Mouse (Mus musculus): ENCODE measurements at regions not wholly inside any gene's neighbourhood (a gene's known extent, or its start where the extent isn't known, plus 50 kb on each side); places are given as distances from the start of the nearest gene placed in this dataset.
"Not testable (repeated sequence)": the region's sequence is repeated elsewhere in the genome, so short reads cannot be mapped to it uniquely, and the experiment has no call there.

DNA sequence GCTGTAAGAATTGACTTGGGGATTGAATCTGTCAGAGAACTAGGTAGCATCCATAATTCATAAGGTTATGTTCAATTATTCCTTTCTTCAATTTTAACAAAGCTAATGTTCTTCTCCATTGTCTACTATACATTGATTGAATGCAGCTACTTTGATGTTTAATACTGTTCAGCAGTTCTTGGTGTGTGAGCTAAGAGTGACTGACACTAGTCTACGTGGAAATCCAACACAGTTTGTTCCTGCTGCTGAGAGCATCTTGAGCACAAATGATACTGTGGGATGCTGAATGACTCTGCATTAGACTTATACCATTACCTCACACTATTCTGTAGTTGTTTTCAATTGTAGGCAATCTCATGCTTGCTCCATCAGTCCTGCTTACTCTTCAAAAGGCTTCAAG, 249.4 kb upstream of the Akr1e1 start:
- no peak for ATAC-seq (ENCODE audit: poor library complexity, severe bottlenecking)

DNA sequence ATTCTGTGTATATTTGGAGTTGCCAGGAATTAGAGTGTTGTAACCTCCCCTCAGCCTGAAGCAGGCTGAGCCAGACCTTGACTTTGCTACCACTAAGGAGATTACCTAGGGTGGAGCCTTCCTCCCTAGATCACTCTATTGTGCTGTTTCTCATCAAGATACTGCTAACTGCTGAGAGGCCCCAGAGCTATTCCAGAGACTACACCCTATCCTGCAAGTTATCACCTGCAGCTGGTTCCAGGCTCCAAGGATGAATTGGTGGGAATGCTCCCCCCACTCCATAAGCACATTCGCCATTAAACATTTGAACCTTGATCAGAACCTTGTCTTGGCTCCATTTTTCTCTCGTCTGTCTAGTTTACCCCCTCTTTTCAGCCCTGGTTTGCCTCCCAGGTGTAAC, 230.5 kb upstream of the Akr1e1 start:
- not testable (repeated sequence) for ATAC-seq (ENCODE audit: poor library complexity, severe bottlenecking)

DNA sequence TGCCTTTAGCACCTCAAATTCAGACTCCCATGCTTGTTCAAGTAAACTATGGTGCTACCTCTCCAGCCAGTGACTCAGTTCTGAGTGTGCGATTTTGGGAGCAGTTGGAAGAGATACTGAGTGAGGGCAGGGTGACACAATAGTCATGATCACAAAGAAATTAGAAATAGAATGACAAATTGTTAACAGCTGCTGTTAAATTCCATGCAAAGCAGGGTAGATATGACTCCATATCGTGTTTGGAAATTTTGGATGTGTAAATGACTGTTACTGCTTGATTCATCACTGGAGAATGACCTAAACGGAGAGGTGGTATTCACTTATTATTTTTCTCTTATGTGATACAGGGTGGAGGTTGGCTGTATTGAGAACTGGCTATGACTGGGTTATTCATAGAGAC, 217.8 kb upstream of the Akr1e1 start:
- ATAC-seq (ENCODE audit: poor library complexity, severe bottlenecking) = no peak

GRCm38 (mm10) chr13:4825749-4826148, 216.8 kb upstream of the Akr1e1 start:
- ATAC-seq (ENCODE audit: poor library complexity, severe bottlenecking) = not testable (repeated sequence)

- ATAC-seq (ENCODE audit: poor library complexity, severe bottlenecking) = no peak
These were observed 197.9 kb upstream of the Akr1e1 start for GRCm38 (mm10) chr13:4806876-4807275.

- no peak for ATAC-seq (ENCODE audit: poor library complexity, severe bottlenecking)
These were observed 191.7 kb upstream of the Akr1e1 start for GRCm38 (mm10) chr13:4800666-4801065.

DNA sequence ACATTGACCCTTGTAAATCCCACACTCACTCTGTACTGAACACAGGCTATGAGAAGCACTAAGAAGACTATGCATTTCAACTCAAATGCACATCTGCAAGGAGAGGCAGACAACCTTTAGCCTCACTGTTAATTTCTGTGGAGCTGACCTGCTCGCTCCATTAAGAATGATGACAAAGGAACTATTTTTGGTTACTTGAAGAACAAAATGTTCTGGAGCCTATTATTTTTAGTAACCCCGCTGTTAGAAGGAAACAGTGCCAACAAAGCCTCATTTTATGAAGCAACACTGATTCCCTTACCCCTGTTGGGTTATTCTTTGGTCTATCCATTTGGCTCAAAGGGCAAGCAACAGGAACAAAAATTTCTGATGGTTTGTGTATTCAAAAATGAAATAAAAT, 182.2 kb upstream of the Akr1e1 start:
- ATAC-seq (ENCODE audit: poor library complexity, severe bottlenecking) = no peak

GRCm38 (mm10) chr13:4790414-4790813, 181.4 kb upstream of the Akr1e1 start:
- peak; percentile 96 for ATAC-seq (ENCODE audit: poor library complexity, severe bottlenecking)

DNA sequence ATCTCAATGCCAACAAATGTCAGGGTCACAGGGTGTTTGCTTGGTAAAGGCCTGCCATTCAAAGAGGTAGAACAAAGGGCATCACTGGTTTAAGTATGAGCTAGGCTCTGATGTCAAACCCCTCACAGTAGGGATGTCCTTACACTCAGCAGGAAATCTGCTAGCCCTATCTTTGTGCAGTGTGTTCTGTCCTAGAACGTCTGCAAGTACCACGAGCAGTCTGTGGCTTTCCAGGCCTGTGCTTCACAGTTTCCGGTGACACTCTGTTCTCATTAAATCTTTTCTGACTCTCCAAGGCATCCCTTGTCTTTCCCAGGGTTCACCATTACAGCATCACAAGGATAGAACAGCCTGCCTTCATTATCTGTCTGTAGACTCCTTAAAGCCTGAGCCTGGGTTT, 174.3 kb upstream of the Akr1e1 start:
- no peak for ATAC-seq (ENCODE audit: poor library complexity, severe bottlenecking)

DNA sequence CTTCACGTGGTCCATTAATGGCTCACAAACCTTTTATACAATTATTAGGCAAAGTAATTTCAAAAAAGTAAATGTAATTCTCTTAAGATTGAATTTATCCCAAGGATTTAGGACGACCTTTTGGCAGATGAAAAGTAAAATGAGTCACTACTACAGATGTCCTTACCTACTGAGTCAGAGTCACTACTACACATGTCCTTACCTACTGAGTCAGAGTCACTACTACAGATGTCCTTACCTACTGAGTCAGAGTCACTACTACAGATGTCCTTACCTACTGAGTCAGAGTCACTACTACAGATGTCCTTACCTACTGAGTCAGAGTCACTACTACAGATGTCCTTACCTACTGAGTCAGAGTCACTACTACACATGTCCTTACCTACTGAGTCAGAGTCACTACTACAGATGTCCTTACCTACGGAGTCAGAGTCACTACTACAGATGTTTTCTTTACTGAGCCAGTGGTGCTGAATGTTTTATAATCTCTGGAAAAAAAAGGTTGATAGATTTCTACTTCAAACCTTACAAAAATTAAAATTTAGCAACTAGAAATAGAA, 169.4 kb upstream of the Akr1e1 start:
- ATAC-seq (ENCODE audit: poor library complexity, severe bottlenecking) = not testable (repeated sequence)

GRCm38 (mm10) chr13:4776855-4777254, 167.9 kb upstream of the Akr1e1 start:
- ATAC-seq (ENCODE audit: poor library complexity, severe bottlenecking) = peak; percentile 91

DNA sequence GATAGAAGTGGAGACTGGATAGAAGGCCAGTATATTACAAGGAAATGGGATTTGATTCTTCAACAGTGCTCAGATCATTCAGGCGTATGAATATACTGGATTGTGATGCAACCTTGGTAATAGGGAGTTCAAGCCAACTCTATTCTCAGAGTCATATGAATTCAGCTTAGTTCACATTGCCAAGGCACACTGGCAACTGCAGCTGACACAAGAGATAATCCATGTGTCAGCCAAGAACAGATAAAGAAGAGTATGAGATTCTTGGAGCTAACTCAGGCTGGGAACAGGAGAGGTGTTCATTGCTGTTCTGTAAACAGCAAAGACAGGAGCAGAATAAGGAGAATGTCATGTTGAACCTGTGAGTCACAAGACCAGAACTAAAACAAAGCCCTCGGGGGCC, 163.3 kb upstream of the Akr1e1 start:
- ATAC-seq (ENCODE audit: poor library complexity, severe bottlenecking) = no peak

- ATAC-seq (ENCODE audit: poor library complexity, severe bottlenecking) = peak; percentile 100
These were observed 162.4 kb upstream of the Akr1e1 start for GRCm38 (mm10) chr13:4771120-4772075.

DNA sequence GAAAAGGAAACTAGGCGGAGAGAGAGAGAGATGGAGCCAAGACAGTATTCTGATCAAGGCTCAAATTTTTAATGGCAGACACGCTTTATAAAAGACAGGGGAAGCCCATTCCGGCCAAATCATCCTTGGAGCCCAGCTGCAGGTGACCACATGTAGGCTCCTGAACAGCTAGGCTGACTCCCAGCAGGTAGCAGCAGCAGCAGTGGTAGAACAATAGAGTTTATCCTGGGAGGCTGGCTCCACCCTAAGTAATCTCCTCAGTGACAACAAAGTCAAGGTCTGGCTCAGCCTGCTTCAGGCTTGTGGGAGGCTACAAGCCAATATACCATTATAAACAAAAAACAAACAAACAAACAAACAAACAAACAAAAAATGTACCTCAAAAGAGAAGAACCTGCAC, 151.0 kb upstream of the Akr1e1 start:
- no peak for ATAC-seq (ENCODE audit: poor library complexity, severe bottlenecking)

GRCm38 (mm10) chr13:4756529-4756928, 147.6 kb upstream of the Akr1e1 start:
- ATAC-seq (ENCODE audit: poor library complexity, severe bottlenecking) = no peak

GRCm38 (mm10) chr13:4742930-4743329, 134.0 kb upstream of the Akr1e1 start:
- ATAC-seq (ENCODE audit: poor library complexity, severe bottlenecking) = no peak

DNA sequence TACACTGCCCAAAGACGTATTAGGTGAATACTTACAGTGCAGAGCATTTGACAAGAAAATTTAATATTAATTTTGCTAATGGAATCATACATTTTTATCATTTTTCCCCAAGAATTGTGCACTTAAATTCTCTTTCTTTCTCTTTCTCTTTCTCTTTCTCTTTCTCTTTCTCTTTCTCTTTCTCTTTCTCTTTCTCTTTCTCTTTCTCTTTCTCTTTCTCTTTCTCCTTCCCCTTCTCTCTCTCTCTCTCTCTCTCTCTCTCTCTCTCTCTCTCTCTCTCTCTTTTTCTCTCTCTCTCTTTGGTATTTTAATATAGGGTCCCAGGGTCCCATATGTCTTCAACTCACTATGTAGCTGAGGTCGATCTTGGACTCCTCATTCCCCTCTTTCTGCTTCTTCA, 107.3 kb upstream of the Akr1e1 start:
- not testable (repeated sequence) for ATAC-seq (ENCODE audit: poor library complexity, severe bottlenecking)

DNA sequence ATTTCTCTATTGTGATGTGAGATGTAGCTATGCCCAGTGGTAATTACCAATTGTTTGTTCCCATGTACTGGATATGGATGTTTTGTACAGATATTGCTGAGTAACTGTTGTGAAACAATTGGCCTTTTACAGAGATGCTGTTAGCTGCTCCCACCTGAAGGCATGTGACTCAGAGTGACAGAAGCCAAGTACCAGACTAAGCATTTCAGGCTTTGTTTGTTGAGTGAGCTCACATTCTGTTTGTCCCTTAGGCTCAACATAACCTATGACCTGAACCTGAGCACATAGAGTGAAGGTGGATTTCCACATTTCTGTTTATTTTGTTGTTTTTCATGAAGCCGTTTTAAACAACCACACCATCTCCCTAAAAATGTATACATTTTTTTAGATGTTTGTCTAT, 105.8 kb upstream of the Akr1e1 start:
- no peak for ATAC-seq (ENCODE audit: poor library complexity, severe bottlenecking)

DNA sequence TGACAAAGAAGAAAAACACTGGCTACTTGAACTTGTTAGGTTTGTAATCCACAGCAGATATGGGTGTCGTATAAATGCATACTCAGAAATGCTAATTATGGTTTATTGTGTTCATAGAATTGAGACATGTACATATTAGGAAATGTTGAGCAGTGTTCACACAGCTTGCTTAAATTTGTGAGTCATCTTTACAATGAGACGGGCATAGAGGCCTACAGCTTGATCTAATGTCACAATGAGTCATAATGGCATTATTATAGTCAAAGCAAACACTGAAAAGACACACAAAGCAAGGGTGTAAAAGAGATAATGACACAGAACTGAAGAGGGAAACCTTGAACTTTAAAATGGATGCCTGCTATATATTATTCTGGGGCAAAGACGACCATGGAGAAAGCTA, 103.7 kb upstream of the Akr1e1 start:
- no peak for ATAC-seq (ENCODE audit: poor library complexity, severe bottlenecking)

DNA sequence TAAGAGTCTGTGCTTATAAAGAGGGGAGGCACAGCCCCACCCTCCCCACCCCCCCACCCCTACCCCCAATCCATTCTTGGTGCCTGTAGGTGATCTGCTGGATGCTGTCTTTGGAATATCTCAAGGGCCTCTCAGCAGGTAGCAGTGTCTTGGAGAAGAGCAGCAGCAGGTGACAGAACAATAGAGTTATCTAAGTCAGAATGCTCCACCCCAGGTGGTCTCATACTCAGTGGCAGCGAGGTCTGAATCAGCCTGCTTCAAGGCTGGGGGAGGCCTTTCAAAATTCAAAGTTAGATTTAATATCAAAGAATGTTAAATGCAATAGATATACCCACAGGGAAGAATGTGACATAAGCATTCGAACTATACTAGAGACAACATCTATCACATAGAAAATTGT, 90.6 kb upstream of the Akr1e1 start:
- not testable (repeated sequence) for ATAC-seq (ENCODE audit: poor library complexity, severe bottlenecking)

DNA sequence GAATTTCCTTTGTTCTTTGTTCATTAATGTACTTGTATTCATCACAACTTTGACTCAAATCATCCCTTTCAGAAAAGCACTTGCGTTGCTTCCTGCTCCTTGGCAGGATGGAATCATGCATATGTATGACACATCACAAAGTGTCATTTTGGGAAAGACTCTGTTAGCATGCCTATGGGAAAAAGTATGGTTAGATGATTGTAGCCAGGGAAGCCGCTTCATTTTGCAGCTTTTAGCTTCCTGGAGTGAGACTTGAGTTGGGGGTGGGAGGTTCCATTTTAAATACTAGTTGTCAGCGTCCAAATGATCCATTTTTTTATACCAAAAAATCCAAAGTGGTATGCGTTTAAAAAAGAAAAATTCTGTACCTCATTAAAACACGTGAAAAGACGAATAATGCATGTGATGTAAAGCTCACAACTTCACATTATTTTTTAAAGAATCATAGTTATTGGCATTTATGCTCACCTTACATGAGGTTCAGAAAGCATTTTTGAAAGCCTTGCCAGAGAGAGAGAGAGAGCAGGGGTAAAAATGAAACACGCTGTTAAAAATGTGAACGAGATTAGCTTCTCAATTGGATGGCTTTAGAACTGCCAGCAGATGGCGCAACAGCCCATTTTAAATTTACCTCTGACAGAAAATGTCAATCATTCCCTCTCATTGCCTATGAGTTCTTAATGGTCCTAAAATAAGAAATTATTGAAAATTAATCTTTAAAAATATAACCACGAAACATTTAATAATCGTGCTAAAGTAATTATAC, 57.6 kb upstream of the Akr1e1 start:
- ATAC-seq (ENCODE audit: poor library complexity, severe bottlenecking) = peak; percentile 49

DNA sequence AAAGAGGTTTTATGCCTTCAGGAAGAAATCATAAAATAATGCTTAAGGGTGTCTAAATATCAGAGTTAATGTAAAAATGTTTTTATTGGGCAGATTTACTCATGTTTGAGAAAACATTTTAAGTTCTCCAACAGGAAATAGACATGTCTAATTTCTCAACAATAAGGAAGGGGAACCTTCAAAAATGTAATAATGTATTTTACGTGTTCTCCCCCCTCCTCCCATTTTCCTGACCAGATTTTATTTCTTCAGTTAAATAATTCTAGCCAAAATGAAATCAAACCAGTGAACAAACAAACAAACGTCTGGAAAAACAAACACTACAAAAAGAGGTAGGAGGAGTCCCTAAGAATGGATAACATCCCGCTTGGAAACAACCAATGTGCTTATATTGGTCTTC, 54.4 kb upstream of the Akr1e1 start:
- no peak for ATAC-seq (ENCODE audit: poor library complexity, severe bottlenecking)
